Mouse (Mus musculus) neural tube, embryonic 12.5 days (tissue): ENCODE results near the gene Cend1. TPM values are rescaled to one million over a fixed set of nuclear protein-coding genes. Genes with fewer than 3 reads are reported as not detected.
"Not testable (repeated sequence)": the region's sequence is repeated elsewhere in the genome, so short reads cannot be mapped to it uniquely, and the experiment has no call there.

Experiments
- ATAC-seq: fragments of 200-750 bp; cut with Nextera tagmentation; 2 replicates; pipeline ENCODE4 v1.8.0; 2017; ENCODE audit warnings: low read depth, mild to moderate bottlenecking, moderate TSS enrichment, moderate library complexity; ENCODE audit not compliant: low FRiP score
- H3K27ac ChIP-seq: fragments of 300-500 bp; sonication (generic); 2 replicates; pipeline ENCODE4 v1.5.1; 2016
- H3K27me3 ChIP-seq: fragments of 300-500 bp; sonication (generic); replicated peaks from 2 replicates; pipeline ENCODE4 v1.6.1; 2016; ENCODE audit warnings: mild to moderate bottlenecking
- H3K36me3 ChIP-seq: fragments of 300-500 bp; sonication (generic); 2 replicates; pipeline ENCODE4 v1.6.1; 2016; ENCODE audit warnings: mild to moderate bottlenecking
- H3K4me1 ChIP-seq: fragments of 300-500 bp; sonication (generic); 2 replicates; pipeline ENCODE4 v1.6.1; 2016
- H3K4me2 ChIP-seq: fragments of 300-500 bp; sonication (generic); replicated peaks from 2 replicates; pipeline ENCODE4 v1.6.1; 2016; ENCODE audit warnings: mild to moderate bottlenecking
- H3K4me3 ChIP-seq: fragments of 300-500 bp; sonication (generic); 2 replicates; pipeline ENCODE4 v1.5.1; 2016
- H3K9ac ChIP-seq: fragments of 300-500 bp; sonication (generic); 2 replicates; pipeline ENCODE4 v1.6.1; 2016; ENCODE audit warnings: mild to moderate bottlenecking
- H3K9me3 ChIP-seq: fragments of 300-500 bp; sonication (generic); 2 replicates; pipeline ENCODE4 v1.6.1; 2016; ENCODE audit warnings: mild to moderate bottlenecking
- WGBS: fragments of 180-500 bp; shearing (Covaris S2); methylation state at CpG from one replicate; pipeline ENCODE4 v1.1.7; 2016; 5-methylcytosine and 5-hydroxymethylcytosine counted together
- polyA plus RNA-seq: library from polyadenylated mRNA; unstranded; fragments of >200 nt; fragmentation: Nextera tagmentation; extraction: Ambion mirVana; gene quantifications from 2 replicates; pipeline ENCODE4 v1.2.1, GENCODE M21; 2016

The Cend1 gene
- polyA plus RNA-seq, 1 experiment from 2014 or later, result 55.1 TPM

GRCm38 (mm10) chr7:141413809-141414584 lies 15.3 kb downstream of the Cend1 start, which contains the start of gene Gatd1:
Gene Gatd1, minus strand, starts transcription at chr7:141414136.
- peak within 1 kb of the TSS; percentile 65 for H3K4me3 ChIP-seq
- WGBS, result under 1% methylated on average over 56 of the region's 56 CpGs

DNA sequence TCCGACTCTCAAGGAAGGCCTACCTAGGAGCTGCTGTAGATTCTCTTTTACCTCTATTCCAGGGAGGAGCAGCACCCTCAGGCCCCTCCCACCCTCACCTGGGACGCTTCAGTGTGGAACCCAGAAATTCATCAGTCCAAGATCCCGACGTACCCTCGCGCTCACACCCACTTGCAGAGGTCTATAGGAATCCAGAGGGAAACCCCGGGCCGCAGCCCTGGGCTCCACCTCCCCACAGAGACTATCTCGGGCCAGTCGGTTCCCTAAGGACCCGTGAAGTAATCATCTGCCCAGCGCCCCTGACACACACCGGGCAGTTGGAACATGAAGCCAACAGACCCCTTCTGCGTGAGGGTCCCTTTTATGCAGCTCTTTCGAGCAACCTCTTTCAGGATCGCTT lies 16.0 kb downstream of the Cend1 start:
- Histone ChIP-seq H3K9ac (peak overlapping the region; percentile 84), H3K9me3 (no peaks in the 10 kb centered on the region), H3K4me1 (peaks cover 13% of the 10 kb centered on the region), H3K27me3 (no peaks in the 10 kb centered on the region), H3K27ac (peak overlapping the region; percentile 75), H3K4me2 (peak overlapping the region; percentile 86), H3K4me3 (peak overlapping the region; percentile 65), H3K36me3 (peaks cover 27% of the 10 kb centered on the region)
- 4% methylated on average over 16 of the region's 16 CpGs for WGBS
- peak; percentile 29 for ATAC-seq

More at GRCm38 (mm10) chr7:141413809-141414584, 15.3 kb downstream of the Cend1 start, which contains the start of gene Gatd1:
- H3K9ac ChIP-seq, result peak within 1 kb of the TSS; percentile 84
- H3K4me1 ChIP-seq, result peaks cover 13% of the 10 kb centered on the region
- H3K36me3 ChIP-seq, result peaks cover 21% of the 10 kb centered on the region
- no peaks in the 10 kb centered on the region for H3K27me3 ChIP-seq
- peak; percentile 88 for ATAC-seq
- peak within 1 kb of the TSS; percentile 75 for H3K27ac ChIP-seq
- H3K9me3 ChIP-seq, result no peaks in the 10 kb centered on the region
- H3K4me2 ChIP-seq, result peak within 1 kb of the TSS; percentile 86

DNA sequence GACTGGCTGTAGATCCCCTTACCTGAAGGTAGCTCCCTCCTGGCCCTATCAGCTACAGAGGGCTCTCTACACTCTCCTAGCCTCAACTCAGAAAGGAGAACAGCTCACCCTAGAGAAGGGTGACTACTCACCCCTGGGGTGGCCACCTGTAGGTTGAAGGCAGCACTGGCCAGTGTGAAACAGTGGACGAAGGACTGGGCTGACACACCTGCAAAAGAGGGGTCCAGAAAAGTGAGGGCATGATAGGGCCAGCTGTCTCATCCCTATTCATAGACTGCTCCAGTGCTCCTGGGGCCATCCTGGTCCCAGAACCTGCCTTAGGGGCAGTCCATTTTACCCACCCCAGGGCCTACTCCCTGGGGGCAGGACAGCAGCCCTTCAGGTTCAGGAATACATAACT lies 17.6 kb downstream of the Cend1 start:
- peak overlapping the region; percentile 22 for H3K9ac ChIP-seq
- no peak overlapping the region; the same call in 1 of the 2 replicates for H3K4me2 ChIP-seq
- H3K36me3 ChIP-seq, result peaks cover 30% of the 10 kb centered on the region
- no peak overlapping the region for H3K27ac ChIP-seq
- no peaks in the 10 kb centered on the region for H3K9me3 ChIP-seq
- no peaks in the 10 kb centered on the region for H3K27me3 ChIP-seq
- no peak overlapping the region for H3K4me3 ChIP-seq
- no peak for ATAC-seq
- H3K4me1 ChIP-seq, result peaks cover 13% of the 10 kb centered on the region
- WGBS, result 90% methylated on average over 1 of the region's 1 CpGs

GRCm38 (mm10) chr7:141410631-141411030 lies 18.7 kb downstream of the Cend1 start:
- 91% methylated on average over 8 of the region's 8 CpGs for WGBS

DNA sequence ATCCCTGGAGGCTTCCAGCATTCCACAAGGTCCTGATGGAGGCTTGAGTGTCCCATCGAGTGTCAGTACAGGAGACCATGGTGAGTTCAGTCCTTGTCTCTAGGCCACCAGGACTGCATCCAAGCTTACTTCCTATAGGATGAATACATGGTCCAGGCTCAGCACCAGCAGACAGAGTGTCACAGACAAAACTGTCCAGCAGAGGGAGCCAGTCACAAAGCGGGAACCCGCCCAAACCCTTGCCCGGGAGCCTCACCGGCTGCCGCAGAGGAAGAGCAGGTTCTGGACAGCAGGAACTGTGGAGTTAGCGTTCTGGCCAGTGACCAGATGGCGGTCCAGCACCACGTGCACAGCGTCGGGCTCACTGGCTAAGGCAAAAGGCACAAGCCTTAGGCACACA lies 20.5 kb downstream of the Cend1 start:
- 16% methylated on average over 11 of the region's 11 CpGs for WGBS
- Histone ChIP-seq H3K9me3 (no peaks in the 10 kb centered on the region), H3K4me2 (no peak overlapping the region), H3K9ac (no peak overlapping the region), H3K36me3 (peaks cover 30% of the 10 kb centered on the region), H3K27ac (no peak overlapping the region), H3K4me3 (no peak overlapping the region), H3K4me1 (peaks cover 7% of the 10 kb centered on the region), H3K27me3 (no peaks in the 10 kb centered on the region)
- peak; percentile 41; the same call in 1 of the 2 replicates for ATAC-seq

More at GRCm38 (mm10) chr7:141410631-141411030, 18.7 kb downstream of the Cend1 start:
- no peak for ATAC-seq
- Histone ChIP-seq H3K9me3 (no peaks in the 10 kb centered on the region), H3K4me2 (no peak overlapping the region), H3K27me3 (no peaks in the 10 kb centered on the region), H3K4me1 (peaks cover 13% of the 10 kb centered on the region), H3K27ac (no peak overlapping the region), H3K4me3 (no peak overlapping the region), H3K9ac (no peak overlapping the region), H3K36me3 (peaks cover 30% of the 10 kb centered on the region)

GRCm38 (mm10) chr7:141407670-141408069 lies 21.6 kb downstream of the Cend1 start:
- not testable (repeated sequence) for H3K27me3 ChIP-seq, H3K4me2 ChIP-seq, H3K27ac ChIP-seq, H3K9me3 ChIP-seq, H3K9ac ChIP-seq, H3K4me1 ChIP-seq, H3K4me3 ChIP-seq, ATAC-seq
- 91% methylated on average over 7 of the region's 7 CpGs for WGBS
- H3K36me3 ChIP-seq, result peaks cover 40% of the 10 kb centered on the region

GRCm38 (mm10) chr7:141405466-141405865 lies 23.8 kb downstream of the Cend1 start:
- H3K27ac ChIP-seq, result no peak overlapping the region
- H3K27me3 ChIP-seq, result no peaks in the 10 kb centered on the region
- H3K4me2 ChIP-seq, result no peak overlapping the region
- no peak overlapping the region for H3K9ac ChIP-seq
- no peak overlapping the region for H3K4me3 ChIP-seq
- 87% methylated on average over 4 of the region's 4 CpGs for WGBS
- peaks cover 54% of the 10 kb centered on the region for H3K36me3 ChIP-seq
- H3K4me1 ChIP-seq, result no peaks in the 10 kb centered on the region
- H3K9me3 ChIP-seq, result no peaks in the 10 kb centered on the region
- ATAC-seq, result no peak

GRCm38 (mm10) chr7:141403305-141403704 lies 26.0 kb downstream of the Cend1 start:
- ATAC-seq, result peak; percentile 50; the same call in 1 of the 2 replicates
- H3K36me3 ChIP-seq, result peaks cover 55% of the 10 kb centered on the region
- H3K4me1 ChIP-seq, result no peaks in the 10 kb centered on the region
- no peak overlapping the region for H3K4me2 ChIP-seq
- no peak overlapping the region for H3K9ac ChIP-seq
- H3K27me3 ChIP-seq, result no peaks in the 10 kb centered on the region
- H3K4me3 ChIP-seq, result no peak overlapping the region
- 44% methylated on average over 5 of the region's 5 CpGs for WGBS
- H3K9me3 ChIP-seq, result no peaks in the 10 kb centered on the region
- H3K27ac ChIP-seq, result no peak overlapping the region

DNA sequence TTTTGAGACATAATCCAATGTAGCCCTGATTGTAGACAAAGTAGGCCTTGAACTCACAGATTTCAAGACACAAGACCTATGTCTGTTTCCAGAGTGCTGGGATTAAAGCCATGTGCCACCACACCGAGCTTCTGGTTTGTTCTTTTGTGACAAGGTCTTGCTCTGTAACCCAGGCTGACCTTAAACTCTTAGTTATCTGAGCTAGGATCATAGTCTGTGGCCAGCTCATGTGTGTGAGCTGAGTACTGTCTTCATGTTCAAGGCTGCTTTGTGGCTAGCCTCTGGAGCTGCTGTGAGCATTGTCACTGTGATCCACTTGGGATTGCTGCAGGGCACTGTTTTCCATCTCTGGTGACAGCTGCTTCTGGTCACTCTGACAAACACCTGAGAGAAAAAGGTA lies 33.9 kb downstream of the Cend1 start:
- Histone ChIP-seq H3K36me3 (peaks cover 34% of the 10 kb centered on the region), H3K27me3 (no peaks in the 10 kb centered on the region), H3K4me2 (no peak overlapping the region), H3K9me3 (no peaks in the 10 kb centered on the region), H3K4me3 (no peak overlapping the region), H3K4me1 (peaks cover 15% of the 10 kb centered on the region), H3K9ac (no peak overlapping the region), H3K27ac (no peak overlapping the region)
- ATAC-seq, result no peak
- WGBS, result 90% methylated on average over 1 of the region's 1 CpGs

DNA sequence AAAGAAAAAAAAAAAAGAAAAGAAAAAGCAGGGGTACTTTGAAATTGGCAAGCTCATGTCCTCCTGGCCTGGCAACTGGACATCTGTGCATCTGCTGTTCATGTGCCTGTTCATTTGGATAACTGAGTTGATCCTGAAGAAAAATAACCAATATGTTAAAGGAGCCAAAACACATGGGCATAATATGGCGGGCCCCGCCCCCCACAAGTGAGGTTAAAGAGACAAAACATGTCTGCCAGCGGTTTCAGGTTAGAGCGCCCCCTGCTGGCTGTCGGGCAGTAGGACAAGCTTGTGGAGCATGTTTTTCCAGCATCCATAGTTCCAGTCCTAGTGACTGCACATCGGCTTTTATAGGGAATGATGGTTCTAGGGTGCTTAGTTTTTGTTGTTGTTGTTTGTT lies 34.5 kb downstream of the Cend1 start:
- Histone ChIP-seq H3K36me3 (peaks cover 29% of the 10 kb centered on the region), H3K9ac (no peak overlapping the region), H3K4me3 (no peak overlapping the region), H3K9me3 (no peaks in the 10 kb centered on the region), H3K27me3 (no peaks in the 10 kb centered on the region), H3K4me1 (peaks cover 15% of the 10 kb centered on the region), H3K4me2 (no peak overlapping the region), H3K27ac (no peak overlapping the region)
- ATAC-seq, result no peak
- WGBS, result 25% methylated on average over 6 of the region's 6 CpGs

DNA sequence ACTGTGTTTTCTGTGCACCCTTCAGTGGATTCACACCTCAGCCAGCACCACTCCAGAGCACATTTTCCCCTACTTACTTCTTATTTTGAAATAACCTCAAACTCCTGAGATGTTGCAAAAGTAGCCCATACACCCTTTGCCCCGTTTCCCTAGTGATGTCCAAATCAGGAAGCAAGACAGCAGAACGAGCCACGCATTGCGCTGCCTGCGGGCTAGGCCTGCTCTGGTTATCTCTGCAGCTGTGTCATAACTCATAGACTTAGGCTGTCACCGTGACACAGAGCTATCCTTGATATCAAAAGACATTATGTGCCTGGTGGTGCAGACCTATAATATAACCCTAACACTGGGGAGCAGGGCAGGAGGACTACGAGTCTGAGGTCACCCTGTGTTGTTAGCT lies 35.1 kb downstream of the Cend1 start:
- Histone ChIP-seq H3K27me3 (0 out of 2 replicates have a peak, but pooled peaks cover under 1% of the 10 kb centered on the region), H3K9ac (no peak overlapping the region), H3K36me3 (peaks cover 23% of the 10 kb centered on the region), H3K27ac (no peak overlapping the region), H3K4me3 (no peak overlapping the region), H3K4me1 (peaks cover 15% of the 10 kb centered on the region), H3K4me2 (no peak overlapping the region), H3K9me3 (no peaks in the 10 kb centered on the region)
- WGBS, result 91% methylated on average over 7 of the region's 7 CpGs
- no peak for ATAC-seq

DNA sequence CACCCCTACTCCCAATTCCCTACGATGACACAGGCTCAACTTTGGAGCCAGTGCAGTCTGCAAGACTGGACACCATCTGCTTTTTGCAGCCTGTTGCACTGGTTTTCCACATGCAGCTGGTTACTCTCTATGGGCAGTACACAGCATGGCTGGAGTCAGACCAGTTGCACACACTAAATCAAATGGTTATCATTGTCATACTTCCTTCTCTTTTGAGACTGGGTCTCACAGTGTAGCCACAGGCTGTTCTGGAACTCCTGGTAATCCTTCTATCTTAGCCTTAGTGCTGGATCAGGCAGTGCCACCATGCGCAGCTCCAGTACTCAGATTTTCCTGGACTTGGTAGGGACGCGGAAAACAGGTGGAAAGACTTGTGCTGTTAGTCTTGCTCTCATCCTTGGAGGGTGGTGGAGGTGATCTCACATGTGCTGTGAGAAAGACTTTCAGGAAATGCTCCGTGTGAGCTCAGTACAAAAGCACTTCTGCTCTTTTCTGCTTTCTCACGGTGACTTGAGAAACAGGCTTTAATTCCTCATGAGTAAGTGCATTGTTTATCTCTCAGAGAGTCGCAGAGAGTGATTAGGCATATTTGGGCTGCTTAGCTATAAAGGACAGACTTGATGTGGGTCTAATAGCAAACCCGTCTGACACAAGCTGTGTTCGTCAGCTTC lies 36.6 kb downstream of the Cend1 start:
- Histone ChIP-seq H3K4me2 (peak overlapping the region; percentile 76), H3K9ac (peak overlapping the region; percentile 52), H3K36me3 (peaks cover 11% of the 10 kb centered on the region; the same call in 1 of the 2 replicates), H3K4me1 (peaks cover 15% of the 10 kb centered on the region), H3K9me3 (no peaks in the 10 kb centered on the region), H3K27ac (peak overlapping the region; percentile 27; the same call in 1 of the 2 replicates), H3K27me3 (0 out of 2 replicates have a peak, but pooled peaks cover 3% of the 10 kb centered on the region), H3K4me3 (peak overlapping the region; percentile 63)
- ATAC-seq, result no peak; the same call in 1 of the 2 replicates
- 33% methylated on average over 9 of the region's 9 CpGs for WGBS
